Mouse (Mus musculus): ENCODE data around the gene Mak.

- no peak for TF ChIP-seq CTCF (IDR thresholded peaks at IDR 0.05; ENCODE audit: borderline replicate concordance, insufficient read depth, low read length)
- no peak for TF ChIP-seq POLR2A (IDR thresholded peaks at IDR 0.05; ENCODE audit: low read depth, low read length)
Observed at GRCm38 (mm10) chr13:40994487-40995263, 84.8 kb downstream of the Mak start.
